Mouse (Mus musculus) CD4-positive, CD25-positive, alpha-beta regulatory T cell (primary cell): ENCODE data around the gene Gm5890. TPM values are rescaled to one million over a fixed set of nuclear protein-coding genes. Genes with fewer than 3 reads are reported as not detected.

Source experiments
- polyA plus RNA-seq: library from polyadenylated mRNA; unstranded; fragments of 100-300 nt; shearing (Covaris generic); gene quantifications from one replicate; pipeline ENCODE4 v1.2.1, GENCODE M21; 2017

The Gm5890 gene
- polyA plus RNA-seq, result not detected

GRCm38 (mm10) chr7:20262734-20263133 lies at the start of gene Gm5890:
Gm5890 (minus strand) TSS chr7:20262834.

GRCm38 (mm10) chr7:20233728-20234127 lies 28.9 kb downstream of the Gm5890 start, which contains the start of gene Gm4498:
Gm4498 (minus strand) TSS chr7:20233828.

Other genes starting within 250 kb of the Gm5890 start
- 0.19 TPM for gene Vmn1r91, start 163.2 kb downstream of the Gm5890 start, polyA plus RNA-seq
- gene Gm16442, start 140.3 kb downstream of the Gm5890 start, polyA plus RNA-seq, result not detected
- gene Vmn1r93, start 123.7 kb downstream of the Gm5890 start, polyA plus RNA-seq, result not detected
- not detected for gene Vmn1r94, start 94.5 kb downstream of the Gm5890 start, polyA plus RNA-seq
- not detected for gene Vmn1r95, start 69.1 kb downstream of the Gm5890 start, polyA plus RNA-seq
- not detected for gene Gm6164, start 57.2 kb downstream of the Gm5890 start, polyA plus RNA-seq
- not detected for gene Gm4498, start 29.0 kb downstream of the Gm5890 start, polyA plus RNA-seq
- gene Gm4133, start 71.2 kb upstream of the Gm5890 start, polyA plus RNA-seq, result not detected
- gene Gm5728, start 112.6 kb upstream of the Gm5890 start, polyA plus RNA-seq, result not detected
- gene Vmn1r100, start 155.1 kb upstream of the Gm5890 start, polyA plus RNA-seq, result not detected
- gene Vmn1r101, start 179.8 kb upstream of the Gm5890 start, polyA plus RNA-seq, result not detected
- 0.19 TPM for gene Gm10670, start 212.1 kb upstream of the Gm5890 start, polyA plus RNA-seq
- gene Vmn1r103, start 247.7 kb upstream of the Gm5890 start, polyA plus RNA-seq, result not detected